Mouse (Mus musculus) heart, embryonic 14.5 days (tissue): ENCODE results near the gene Apol7e. TPM values are rescaled to one million over a fixed set of nuclear protein-coding genes. Genes with fewer than 3 reads are reported as not detected.

ENCODE experiments used
- ATAC-seq: fragments of 200-750 bp; cut with Nextera tagmentation; 2 replicates; pipeline ENCODE4 v1.8.0; 2017; ENCODE audit warnings: low read depth, moderate TSS enrichment; ENCODE audit not compliant: insufficient number of reproducible peaks, insufficient read depth, low FRiP score
- H3K27ac ChIP-seq, 2 experiments: fragments of 200-500 bp in 1 of 2; fragments of 300-500 bp in 1 of 2; sonication (generic) in 1 of 2; replicated peaks in 1 of 2; 2 replicates each; pipeline ENCODE4 v1.5.1; 2012 to 2014; ENCODE audit warnings: low read depth in 2 of 2, low read length in 2 of 2, control low read depth in 1 of 2, mild to moderate bottlenecking in 1 of 2, mixed read lengths in 1 of 2; ENCODE audit not compliant: control insufficient read depth in 1 of 2, insufficient read depth in 1 of 2
- H3K27me3 ChIP-seq: fragments of 300-500 bp; sonication (generic); 2 replicates; pipeline ENCODE4 v1.6.1; 2014; ENCODE audit warnings: mild to moderate bottlenecking, low read length, control low read depth; ENCODE audit not compliant: control insufficient read depth, insufficient read depth
- H3K36me3 ChIP-seq: fragments of 300-500 bp; sonication (generic); 2 replicates; pipeline ENCODE4 v1.6.1; 2014; ENCODE audit warnings: mild to moderate bottlenecking, control low read depth, low read length, mixed read lengths; ENCODE audit not compliant: control insufficient read depth, insufficient read depth
- H3K4me1 ChIP-seq, 2 experiments: fragments of 200-500 bp in 1 of 2; fragments of 300-500 bp in 1 of 2; sonication (generic) in 1 of 2; 2 replicates each; pipeline ENCODE4 v1.6.1; 2012 to 2014; ENCODE audit warnings: low read length in 2 of 2, control low read depth in 1 of 2, mixed read lengths in 1 of 2; ENCODE audit not compliant: control insufficient read depth in 2 of 2, insufficient read depth in 2 of 2
- H3K4me2 ChIP-seq: fragments of 300-500 bp; sonication (generic); 2 replicates; pipeline ENCODE4 v1.6.1; 2014; ENCODE audit warnings: mild to moderate bottlenecking, low read length
- H3K4me3 ChIP-seq, 2 experiments: fragments of 200-500 bp in 1 of 2; fragments of 300-500 bp in 1 of 2; sonication (generic) in 1 of 2; 2 replicates each; pipeline ENCODE4 v1.5.1; 2012 to 2014; ENCODE audit warnings: low read length in 2 of 2, mild to moderate bottlenecking in 2 of 2, control low read depth in 1 of 2, low read depth in 1 of 2, moderate library complexity in 1 of 2; ENCODE audit not compliant: control insufficient read depth in 1 of 2, insufficient read depth in 1 of 2
- H3K9ac ChIP-seq: fragments of 300-500 bp; sonication (generic); 2 replicates; pipeline ENCODE4 v1.6.1; 2014; ENCODE audit warnings: mild to moderate bottlenecking, low read length
- H3K9me3 ChIP-seq: fragments of 300-500 bp; sonication (generic); 2 replicates; pipeline ENCODE4 v1.6.1; 2016; ENCODE audit warnings: low read length, control low read depth; ENCODE audit not compliant: control insufficient read depth
- WGBS: fragments of 180-500 bp; shearing (Covaris S2); extraction: QIAGEN DNeasy Blood & Tissue Kit; methylation state at CpG from one replicate; pipeline ENCODE4 v1.1.7; 2014; 5-methylcytosine and 5-hydroxymethylcytosine counted together
- polyA plus RNA-seq: library from polyadenylated mRNA; unstranded; fragments of >200 nt; fragmentation: Nextera tagmentation; extraction: Ambion mirVana; gene quantifications from 2 replicates; pipeline ENCODE4 v1.2.1, GENCODE M21; 2014

Apol7e gene
- polyA plus RNA-seq, 1 experiment from 2014 or later = 0.08 TPM

DNA sequence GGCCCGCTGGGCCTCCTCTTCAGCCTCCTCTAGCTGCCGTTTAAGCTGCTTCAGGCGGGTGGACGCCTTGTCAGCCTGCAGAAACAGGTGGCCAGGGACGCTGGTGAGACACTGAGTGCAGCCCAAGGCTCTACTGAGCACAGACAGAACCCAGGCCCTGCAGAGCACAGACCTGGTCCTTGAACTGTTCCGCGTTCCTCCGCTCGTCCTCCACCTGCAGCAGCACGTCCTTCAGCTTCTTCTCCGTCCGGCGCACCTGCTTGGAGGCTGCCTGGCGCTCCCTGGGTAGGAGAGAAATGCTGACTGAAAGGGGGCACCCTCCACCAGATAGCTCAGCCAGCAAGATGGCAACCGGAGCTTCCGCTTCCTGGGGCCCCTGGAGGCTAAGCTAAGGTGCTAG, 64.4 kb downstream of the Apol7e start:
- WGBS = 88% methylated on average over 16 of the region's 16 CpGs
- H3K9ac ChIP-seq = no peak overlapping the region
- no peak overlapping the region for H3K4me2 ChIP-seq
- no peaks in the 10 kb centered on the region for H3K4me1 ChIP-seq
- ATAC-seq = no peak
- H3K27ac ChIP-seq = no peak overlapping the region
- H3K9me3 ChIP-seq = no peaks in the 10 kb centered on the region
- H3K36me3 ChIP-seq = peaks cover 88% of the 10 kb centered on the region
- H3K27me3 ChIP-seq = no peaks in the 10 kb centered on the region
- no peak overlapping the region for H3K4me3 ChIP-seq

DNA sequence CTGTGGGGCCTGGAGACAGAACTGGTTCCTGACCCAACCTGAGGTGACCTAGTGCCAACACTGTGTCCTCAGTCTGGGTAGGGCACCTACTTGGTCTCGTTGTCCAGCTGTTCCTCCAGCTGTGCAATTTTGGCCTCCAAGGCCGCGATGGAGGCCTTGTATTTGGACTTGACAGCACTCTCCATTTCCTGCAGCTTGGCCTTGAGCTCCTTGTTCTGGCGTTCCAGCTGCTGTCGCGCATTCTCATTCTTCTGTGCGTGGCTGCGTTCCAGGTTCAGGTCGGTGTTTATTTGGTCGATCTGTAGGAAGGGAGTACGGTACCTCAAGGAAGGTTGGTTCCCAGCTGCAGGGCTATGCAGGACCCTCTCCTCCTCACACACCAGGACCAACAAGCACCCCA, 65.0 kb downstream of the Apol7e start:
- Histone ChIP-seq H3K9ac (no peak overlapping the region), H3K27ac (no peak overlapping the region), H3K27me3 (no peaks in the 10 kb centered on the region), H3K4me3 (no peak overlapping the region), H3K9me3 (no peaks in the 10 kb centered on the region), H3K4me1 (no peaks in the 10 kb centered on the region), H3K4me2 (no peak overlapping the region), H3K36me3 (peaks cover 94% of the 10 kb centered on the region)
- no peak for ATAC-seq
- WGBS = 87% methylated on average over 11 of the region's 11 CpGs

DNA sequence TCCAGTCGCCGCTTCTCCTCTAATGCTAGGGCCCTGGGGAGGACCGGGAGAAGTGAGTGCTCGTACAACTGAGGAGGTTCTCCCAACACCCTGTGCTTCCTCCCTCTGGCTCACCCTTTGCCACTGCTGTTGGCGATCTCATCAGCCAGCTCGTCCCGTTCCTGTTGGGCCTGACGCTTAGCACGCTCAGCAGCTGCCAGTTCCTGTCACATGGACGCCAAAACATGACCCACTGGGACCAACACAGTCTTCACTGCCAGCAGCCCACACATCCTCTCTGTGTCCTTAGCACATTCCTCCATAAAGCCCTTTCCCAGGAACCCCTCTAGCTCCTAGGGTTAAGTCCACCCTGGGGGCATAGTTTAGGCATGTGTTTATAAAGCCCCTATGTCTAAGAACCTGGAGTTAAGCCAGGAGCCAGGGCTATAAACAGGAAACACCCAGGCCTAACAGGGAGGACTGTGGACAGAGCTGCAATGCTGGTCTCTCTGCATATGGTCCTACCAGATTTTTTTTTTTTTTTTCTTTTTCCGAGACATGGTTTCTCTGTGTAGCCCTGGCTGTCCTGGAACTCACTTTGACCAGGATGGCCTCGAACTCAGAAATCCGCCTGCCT, 65.8 kb downstream of the Apol7e start:
- Histone ChIP-seq H3K27me3 (no peaks in the 10 kb centered on the region), H3K9me3 (no peaks in the 10 kb centered on the region), H3K27ac (no peak overlapping the region), H3K36me3 (peaks cover 100% of the 10 kb centered on the region), H3K9ac (no peak overlapping the region), H3K4me2 (no peak overlapping the region), H3K4me1 (no peaks in the 10 kb centered on the region), H3K4me3 (no peak overlapping the region)
- 73% methylated on average over 13 of the region's 13 CpGs for WGBS
- ATAC-seq = no peak

DNA sequence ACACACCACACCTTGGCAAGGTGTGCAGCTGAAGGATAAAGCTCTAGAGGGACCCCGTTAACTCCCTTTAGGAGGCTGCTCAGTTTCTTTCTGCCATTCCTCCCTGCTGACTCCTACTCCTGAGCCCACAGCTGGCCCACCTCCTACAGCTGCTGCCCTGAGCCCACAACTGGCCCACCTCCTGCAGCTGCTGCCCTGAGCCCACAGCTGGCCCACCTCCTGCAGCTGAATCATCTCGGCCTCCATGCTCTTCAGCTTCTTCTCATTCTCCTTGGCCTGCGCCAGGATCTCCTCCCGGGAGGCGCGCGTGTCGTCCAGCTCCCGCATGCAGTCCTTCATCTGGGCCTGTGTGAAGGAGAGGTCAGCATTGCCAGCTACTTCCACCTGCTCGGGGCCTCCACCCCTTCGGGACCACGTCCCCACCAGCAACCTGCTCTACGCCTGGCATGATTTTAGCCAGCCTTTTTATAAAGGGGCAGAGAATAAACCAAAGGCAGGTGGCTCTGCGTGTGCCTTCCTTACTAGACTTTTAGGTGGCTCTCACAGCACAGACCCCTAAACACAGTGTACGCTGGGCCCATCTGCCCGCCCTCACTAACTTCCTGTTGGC, 66.9 kb downstream of the Apol7e start:
- WGBS = 93% methylated on average over 16 of the region's 16 CpGs
- Histone ChIP-seq H3K4me1 (no peaks in the 10 kb centered on the region), H3K27me3 (no peaks in the 10 kb centered on the region), H3K9ac (no peak overlapping the region), H3K9me3 (no peaks in the 10 kb centered on the region), H3K36me3 (peaks cover 100% of the 10 kb centered on the region), H3K4me3 (no peak overlapping the region), H3K4me2 (no peak overlapping the region), H3K27ac (no peak overlapping the region)
- no peak for ATAC-seq

DNA sequence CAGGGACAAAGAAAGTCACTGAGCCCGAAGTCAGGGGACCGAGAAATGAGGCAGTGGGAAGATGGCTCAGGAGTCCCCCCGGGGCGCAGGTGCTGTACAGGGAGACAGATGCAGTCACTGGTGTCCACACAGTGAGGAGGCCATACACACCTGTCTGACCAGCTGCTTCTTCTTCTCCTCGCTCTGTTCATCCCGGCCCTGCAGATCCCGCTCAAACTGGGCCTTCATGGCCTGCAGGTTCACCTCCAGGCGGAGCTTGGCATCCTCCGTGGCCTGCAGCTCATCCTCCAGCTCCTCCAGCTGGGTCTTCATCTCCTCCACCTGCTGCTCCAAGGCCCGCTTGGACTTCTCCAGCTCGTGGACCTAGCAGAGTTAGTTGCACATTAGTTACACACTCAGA, 68.3 kb downstream of the Apol7e start:
- H3K27me3 ChIP-seq = no peaks in the 10 kb centered on the region
- H3K36me3 ChIP-seq = peaks cover 100% of the 10 kb centered on the region
- H3K9me3 ChIP-seq = no peaks in the 10 kb centered on the region
- H3K9ac ChIP-seq = no peak overlapping the region
- no peak overlapping the region for H3K4me3 ChIP-seq
- no peaks in the 10 kb centered on the region for H3K4me1 ChIP-seq
- no peak for ATAC-seq
- no peak overlapping the region for H3K4me2 ChIP-seq
- 93% methylated on average over 11 of the region's 11 CpGs for WGBS
- no peak overlapping the region for H3K27ac ChIP-seq

Other genes starting within 250 kb of the Apol7e start
- gene Apol10a, start 221.8 kb upstream of the Apol7e start, polyA plus RNA-seq = not detected in 2 replicates
- not detected in 2 replicates for gene Apol11a, start 190.6 kb upstream of the Apol7e start, polyA plus RNA-seq
- gene Apol7c, start 165.5 kb upstream of the Apol7e start, polyA plus RNA-seq = not detected in 2 replicates
- not detected in 2 replicates for gene 1700025B11Rik, start 137.0 kb upstream of the Apol7e start, polyA plus RNA-seq
- not detected in 2 replicates for gene Apol10b, start 102.7 kb upstream of the Apol7e start, polyA plus RNA-seq
- not detected in 2 replicates for gene Gm36245, start 99.6 kb upstream of the Apol7e start, polyA plus RNA-seq
- gene Apol11b, start 55.6 kb upstream of the Apol7e start, polyA plus RNA-seq = 0.16 and 0.27 TPM in 2 replicates
- not detected in 2 replicates for gene Apol9b, start 30.2 kb downstream of the Apol7e start, polyA plus RNA-seq
- not detected in 2 replicates for gene Apol8, start 58.1 kb downstream of the Apol7e start, polyA plus RNA-seq
- gene Myh9, start 143.3 kb downstream of the Apol7e start, polyA plus RNA-seq = 31.0 and 32.8 TPM in 2 replicates
- gene Txn2, start 230.1 kb downstream of the Apol7e start, polyA plus RNA-seq = 304 and 310 TPM in 2 replicates